Comparison of ENCODE assay signal across 7 mouse cellular contexts in genomic region chr11:94629199-94629883, GRCm38 (mm10). TPM values are rescaled to one million over a fixed set of nuclear protein-coding genes. Genes with fewer than 3 reads are reported as not detected.
A peak's percentile ranks its signal among the peaks of the same experiment; 100 is the strongest.
DNase-seq lines count a peak whose midpoint lies in the region; ATAC-seq lines count a peak whose summit lies in the region.

Gene Lrrc59 (plus strand): TSS chr11:94629767.

- ATAC-seq in intestine, embryonic 16.5 days, result peak; percentile 86
- peak; percentile 97 for ATAC-seq in midbrain, embryonic 11.5 days (ENCODE audit: low FRiP score)

- no peaks in the 10 kb centered on the region for H3K9me3 ChIP-seq in intestine, embryonic 16.5 days (ENCODE audit: control insufficient read depth, low read length)
- no peaks in the 10 kb centered on the region for H3K9me3 ChIP-seq in midbrain, embryonic 11.5 days (ENCODE audit: control insufficient read depth, low read length)

- WGBS in intestine, embryonic 16.5 days, result 4% methylated on average over 41 of the region's 41 CpGs
- WGBS in midbrain, embryonic 11.5 days, result 6% methylated on average over 40 of the region's 41 CpGs

- intact Hi-C loops in left cerebral cortex, postnatal 36 days (cut with DNase I), result loop anchor here (5.0 kb wide), 1 partner anchor 82 kb away; the partner anchor contains the start of gene Rsad1

- H3K9ac ChIP-seq in intestine, embryonic 16.5 days (ENCODE audit: low read depth, low read length), result peak within 1 kb of the TSS; percentile 91
- peak within 1 kb of the TSS; percentile 80 for H3K9ac ChIP-seq in midbrain, embryonic 11.5 days (ENCODE audit: low read length)

- H3K27ac ChIP-seq in intestine, embryonic 16.5 days (ENCODE audit: low read length), result peak within 1 kb of the TSS; percentile 90
- no peak within 1 kb of the TSS for H3K27ac ChIP-seq in midbrain, embryonic 11.5 days (ENCODE audit: low read depth, low read length)

- H3K27me3 ChIP-seq in intestine, embryonic 16.5 days (replicated peaks; ENCODE audit: control insufficient read depth, insufficient read depth, low read length), result no peaks in the 10 kb centered on the region
- H3K27me3 ChIP-seq in midbrain, embryonic 11.5 days (ENCODE audit: control insufficient read depth, insufficient read depth, low read length), result no peaks in the 10 kb centered on the region

- peaks cover 16% of the 10 kb centered on the region; the same call in 1 of the 2 replicates for H3K4me1 ChIP-seq in intestine, embryonic 16.5 days (ENCODE audit: control insufficient read depth, insufficient read depth, low read length)
- H3K4me1 ChIP-seq in midbrain, embryonic 11.5 days (ENCODE audit: control insufficient read depth, insufficient read depth, low read length), result peaks cover 6% of the 10 kb centered on the region

- H3K4me3 ChIP-seq in intestine, embryonic 16.5 days (ENCODE audit: low read length), result peak within 1 kb of the TSS; percentile 92
- H3K4me3 ChIP-seq in midbrain, embryonic 11.5 days (ENCODE audit: low read depth, low read length), result peak within 1 kb of the TSS; percentile 77

- 0 out of 2 replicates have a peak, but pooled peaks cover under 1% of the 10 kb centered on the region for H3K36me3 ChIP-seq in intestine, embryonic 16.5 days (ENCODE audit: control insufficient read depth, insufficient read depth, low read length)
- H3K36me3 ChIP-seq in midbrain, embryonic 11.5 days (ENCODE audit: control insufficient read depth, insufficient read depth, low read length), result peaks cover 10% of the 10 kb centered on the region; the same call in 1 of the 2 replicates

- peak; percentile 96 for DNase-seq in adrenal gland, adult 2 months
- peak; percentile 87 for DNase-seq in embryo, embryonic 11.5 days (ENCODE audit: low read depth, low spot score)
- peak; percentile 95 for DNase-seq in gastrocnemius, postnatal 4 days (ENCODE audit: low spot score in 2 of 2)
- peak; percentile 94 to 95 for DNase-seq in left cerebral cortex, postnatal 36 days (ENCODE audit: low spot score in 2 of 2)
- peak; percentile 100 for DNase-seq in midbrain, embryonic 11.5 days (ENCODE audit: low spot score, missing footprints)
- peak; percentile 86 for DNase-seq in skeletal muscle tissue, adult 2 months (ENCODE audit: low read depth, low spot score)

- peak within 1 kb of the TSS; percentile 73 for H3K4me2 ChIP-seq in intestine, embryonic 16.5 days (ENCODE audit: low read depth, low read length)
- H3K4me2 ChIP-seq in midbrain, embryonic 11.5 days, result peak within 1 kb of the TSS; percentile 81

RNA-seq across cellular contexts. Expression of gene Lrrc59, which starts in this region (rescaled TPM):
- 100 to 1,000 TPM; 119 to 128 TPM for total RNA-seq in adrenal gland, adult 2 months (2021)
- 51.9 and 66.4 TPM in 2 replicates for polyA plus RNA-seq in adrenal gland, adult 2 months (2012; rRNA removed)
- 10 to 100 TPM; 68.8 to 72.2 TPM for total RNA-seq in gastrocnemius, postnatal 4 days (2021)
- polyA plus RNA-seq in intestine, embryonic 16.5 days (2015; fragmentation: Nextera tagmentation; extraction: Ambion mirVana), result 254 and 256 TPM in 2 replicates
- total RNA-seq in left cerebral cortex, postnatal 36 days (2021), result 10 to 100 TPM; 86.6 to 90.4 TPM
- 183 and 199 TPM in 2 replicates for polyA plus RNA-seq in midbrain, embryonic 11.5 days (2014; fragmentation: Nextera tagmentation; extraction: Ambion mirVana)
